Mouse (Mus musculus): ENCODE results near the gene Plxna2. TPM values are rescaled to one million over a fixed set of nuclear protein-coding genes. Genes with fewer than 3 reads are reported as not detected.

Plxna2 gene
- total and polyA plus RNA-seq, 3 experiments: under 0.01 to 0.03 TPM; not detected in 1

GRCm38 (mm10) chr1:194613271-194613834 is 4.7 kb upstream of the Plxna2 start:
- no peaks in the 10 kb centered on the region for H3K79me2 ChIP-seq (ENCODE audit: control insufficient read depth, insufficient read depth, low read length, poor library complexity)
- H3K9me3 ChIP-seq (replicated peaks; ENCODE audit: insufficient read depth, low read length): no peaks in the 10 kb centered on the region
- no peak for TF ChIP-seq UBTF (IDR thresholded peaks at IDR 0.05; ENCODE audit: borderline replicate concordance, insufficient read depth, low read depth, low read length)
- TF ChIP-seq TAL1 (IDR thresholded peaks at IDR 0.05; ENCODE audit: low read length): no peak
- no peak for TF ChIP-seq MEF2A (IDR thresholded peaks at IDR 0.05; ENCODE audit: extremely low read depth, insufficient replicate concordance, low read depth, low read length, poor library complexity, severe bottlenecking)
- TF ChIP-seq USF2 (IDR thresholded peaks at IDR 0.05; ENCODE audit: borderline replicate concordance in 1 of 2, insufficient read depth in 1 of 2, low read depth in 1 of 2, low read length in 2 of 2): no peak
- no peak for TF ChIP-seq CHD2 (IDR thresholded peaks at IDR 0.05; ENCODE audit: low read length)
- TF ChIP-seq TCF12 (IDR thresholded peaks at IDR 0.05; ENCODE audit: low read depth, low read length): no peak
- TF ChIP-seq RAD21 (IDR thresholded peaks at IDR 0.05; ENCODE audit: low read depth, low read length): no peak
- no peak for TF ChIP-seq POLR2A (IDR thresholded peaks at IDR 0.05; ENCODE audit: control insufficient read depth in 1 of 2, insufficient read depth in 1 of 2, low read depth in 1 of 2, low read length in 2 of 2, poor library complexity in 1 of 2)
- no peak for TF ChIP-seq SIN3A (IDR thresholded peaks at IDR 0.05; ENCODE audit: low read length)
- TF ChIP-seq NELFE (IDR thresholded peaks at IDR 0.05; ENCODE audit: low read depth, low read length): no peak
- TF ChIP-seq E2F4 (IDR thresholded peaks at IDR 0.05; ENCODE audit: borderline replicate concordance, low read depth, low read length): no peak
- no peak for TF ChIP-seq BHLHE40 (IDR thresholded peaks at IDR 0.05; ENCODE audit: borderline replicate concordance, low read depth, low read length)
- no peak for TF ChIP-seq EP300 (IDR thresholded peaks at IDR 0.05; ENCODE audit: low read depth in 1 of 2, low read length in 2 of 2)
- TF ChIP-seq ZNF384 (IDR thresholded peaks at IDR 0.05; ENCODE audit: low read depth, low read length): no peak
- TF ChIP-seq NRF1 (IDR thresholded peaks at IDR 0.05; ENCODE audit: insufficient read depth, low read depth, low read length, poor library complexity, severe bottlenecking): no peak
- no peak for TF ChIP-seq KAT2A (conservative IDR thresholded peaks at IDR 0.05; ENCODE audit: low read depth, low read length)
- TF ChIP-seq CHD1 (IDR thresholded peaks at IDR 0.05; ENCODE audit: low read depth, low read length): no peak
- TF ChIP-seq GATA1 (IDR thresholded peaks at IDR 0.05; ENCODE audit: low read depth, low read length): no peak
- TF ChIP-seq POLR2AphosphoS2 (IDR thresholded peaks at IDR 0.05; ENCODE audit: low read length): no peak
- H3K27me3 ChIP-seq (ENCODE audit: control insufficient read depth in 1 of 2, insufficient read depth in 2 of 2, low read length in 2 of 2): no peaks in the 10 kb centered on the region
- no peak overlapping the region for H3K27ac ChIP-seq (ENCODE audit: control insufficient read depth, low read depth, low read length)
- no peaks in the 10 kb centered on the region for H3K36me3 ChIP-seq (ENCODE audit: control insufficient read depth in 1 of 2, insufficient read depth in 2 of 2, low read length in 2 of 2)
- no peak overlapping the region for H3K4me3 ChIP-seq (ENCODE audit: control insufficient read depth in 1 of 2, insufficient read depth in 1 of 2, low read depth in 2 of 2, low read length in 2 of 2)
- no peak for DNase-seq (ENCODE audit: low read depth, low spot score)
- H3K9ac ChIP-seq (ENCODE audit: control insufficient read depth, low read depth, low read length, poor library complexity, severe bottlenecking): no peak overlapping the region
- no peaks in the 10 kb centered on the region for H3K4me1 ChIP-seq (ENCODE audit: control insufficient read depth in 1 of 2, insufficient read depth in 2 of 2, low read length in 2 of 2)

Measured in MEL (cell line).